Mouse (Mus musculus): ENCODE measurements around the gene Thumpd3. TPM values are rescaled to one million over a fixed set of nuclear protein-coding genes. Genes with fewer than 3 reads are reported as not detected.

Gene Thumpd3
- polyA plus RNA-seq, 1 experiment from 2014 or later: 29.5 TPM

DNA sequence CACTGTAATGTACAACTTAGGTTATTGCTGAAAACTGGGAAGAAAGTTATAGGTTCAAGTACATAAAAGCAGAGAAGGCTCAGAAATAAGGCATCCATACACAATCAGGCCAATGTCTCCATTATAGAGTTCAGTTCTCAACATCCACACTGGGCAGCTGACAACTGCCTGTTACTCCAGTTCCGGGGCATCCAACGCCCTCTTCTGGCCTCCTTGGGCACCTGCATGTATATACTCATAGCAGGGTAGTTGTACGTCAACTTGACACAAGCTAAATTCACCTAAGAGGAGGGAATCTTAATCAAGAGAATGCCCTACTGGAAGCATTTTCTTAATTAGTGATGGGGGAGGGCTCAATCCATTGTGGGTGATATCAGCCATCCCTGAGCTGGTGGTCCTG, 13.9 kb upstream of the Thumpd3 start:
- Histone ChIP-seq H3K27me3 (ENCODE audit: control insufficient read depth, insufficient read depth, low read depth, low read length) (no peaks in the 10 kb centered on the region), H3K4me2 (ENCODE audit: low read depth, low read length) (no peak overlapping the region), H3K4me1 (ENCODE audit: control insufficient read depth, low read depth, low read length) (no peaks in the 10 kb centered on the region), H3K9ac (ENCODE audit: low read depth, low read length) (no peak overlapping the region), H3K4me3 (ENCODE audit: low read depth, low read length) (no peak overlapping the region), H3K9me3 (replicated peaks; ENCODE audit: control insufficient read depth, low read length) (no peaks in the 10 kb centered on the region), H3K27ac (ENCODE audit: low read length) (no peak overlapping the region), H3K36me3 (ENCODE audit: control insufficient read depth, insufficient read depth) (no peaks in the 10 kb centered on the region)
- ATAC-seq (ENCODE audit: low read depth): no peak
- 58% methylated on average over 3 of the region's 3 CpGs for WGBS (ENCODE audit: insufficient replicate concordance)

DNA sequence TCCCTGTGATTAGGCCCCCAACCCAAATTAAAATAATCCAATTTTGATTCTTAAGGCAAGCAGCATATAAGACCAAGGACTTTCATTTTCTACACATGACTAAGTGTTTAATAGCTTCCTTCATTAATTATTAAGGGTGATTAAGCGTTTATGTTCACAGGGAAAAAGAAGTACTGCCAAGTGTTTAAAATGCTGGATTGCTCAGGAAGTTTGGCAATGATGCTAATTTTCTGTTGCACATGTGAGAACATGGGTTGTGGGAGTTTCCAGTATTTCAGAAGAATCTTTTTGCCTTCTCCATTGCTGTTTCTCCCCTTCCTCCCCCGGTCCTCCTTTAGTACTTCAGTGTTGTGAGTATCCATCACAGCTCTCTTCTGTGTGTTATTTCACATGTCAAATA, 12.8 kb upstream of the Thumpd3 start:
- no peak overlapping the region for H3K4me3 ChIP-seq (ENCODE audit: low read depth, low read length)
- H3K9me3 ChIP-seq (replicated peaks; ENCODE audit: control insufficient read depth, low read length): no peaks in the 10 kb centered on the region
- no peak overlapping the region for H3K4me2 ChIP-seq (ENCODE audit: low read depth, low read length)
- H3K27me3 ChIP-seq (ENCODE audit: control insufficient read depth, insufficient read depth, low read depth, low read length): no peaks in the 10 kb centered on the region
- H3K9ac ChIP-seq (ENCODE audit: low read depth, low read length): no peak overlapping the region
- no peaks in the 10 kb centered on the region for H3K36me3 ChIP-seq (ENCODE audit: control insufficient read depth, insufficient read depth)
- no peak overlapping the region for H3K27ac ChIP-seq (ENCODE audit: low read length)
- 69% methylated on average over 2 of the region's 2 CpGs for WGBS (ENCODE audit: insufficient replicate concordance)
- H3K4me1 ChIP-seq (ENCODE audit: control insufficient read depth, low read depth, low read length): no peaks in the 10 kb centered on the region
- no peak for ATAC-seq (ENCODE audit: low read depth)

GRCm38 (mm10) chr6:113034466-113034865, 11.6 kb upstream of the Thumpd3 start:
- H3K4me2 ChIP-seq (ENCODE audit: low read depth, low read length): no peak overlapping the region
- H3K9ac ChIP-seq (ENCODE audit: low read depth, low read length): no peak overlapping the region
- WGBS (ENCODE audit: insufficient replicate concordance): 67% methylated on average over 6 of the region's 6 CpGs
- no peaks in the 10 kb centered on the region for H3K36me3 ChIP-seq (ENCODE audit: control insufficient read depth, insufficient read depth)
- no peaks in the 10 kb centered on the region for H3K4me1 ChIP-seq (ENCODE audit: control insufficient read depth, low read depth, low read length)
- no peaks in the 10 kb centered on the region for H3K27me3 ChIP-seq (ENCODE audit: control insufficient read depth, insufficient read depth, low read depth, low read length)
- no peak overlapping the region for H3K27ac ChIP-seq (ENCODE audit: low read length)
- no peaks in the 10 kb centered on the region for H3K9me3 ChIP-seq (replicated peaks; ENCODE audit: control insufficient read depth, low read length)
- no peak overlapping the region for H3K4me3 ChIP-seq (ENCODE audit: low read depth, low read length)
- ATAC-seq (ENCODE audit: low read depth): no peak

DNA sequence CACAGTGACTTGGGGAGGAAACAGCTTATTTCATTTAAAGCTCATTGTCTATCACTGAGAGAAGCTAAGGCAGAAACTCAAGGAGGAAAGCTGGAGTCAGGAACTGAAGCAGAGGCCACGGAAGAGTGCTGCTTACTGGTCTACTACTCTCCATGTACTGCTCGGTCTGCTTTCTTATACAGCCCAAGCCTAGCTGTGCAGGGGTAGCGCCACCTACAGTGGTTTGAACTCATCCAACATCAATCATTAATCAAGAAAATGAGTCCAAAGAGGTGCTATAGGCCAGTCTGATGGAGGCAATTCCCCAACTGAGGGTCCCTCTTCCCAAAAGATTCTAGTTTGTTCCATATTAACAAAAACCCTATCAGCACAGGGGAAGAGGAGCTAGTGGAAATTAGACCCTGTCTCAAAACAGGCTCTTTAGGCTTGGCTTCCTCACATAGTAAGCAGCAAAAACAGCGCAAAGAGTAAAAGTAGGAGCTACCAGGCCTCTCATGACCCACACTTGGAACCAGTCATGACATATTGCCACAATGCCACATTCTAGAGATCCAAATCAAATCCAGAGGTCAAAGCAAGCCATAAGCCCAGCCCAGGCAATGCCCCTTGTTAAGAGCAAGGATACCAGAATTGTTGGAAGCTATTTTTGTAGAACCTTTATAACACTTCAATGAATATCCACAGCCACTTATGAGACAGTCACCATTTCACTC, 9.4 kb upstream of the Thumpd3 start:
- ATAC-seq (ENCODE audit: low read depth): no peak
- Histone ChIP-seq H3K36me3 (ENCODE audit: control insufficient read depth, insufficient read depth) (no peaks in the 10 kb centered on the region), H3K9ac (ENCODE audit: low read depth, low read length) (no peak overlapping the region), H3K4me3 (ENCODE audit: low read depth, low read length) (no peak overlapping the region), H3K4me2 (ENCODE audit: low read depth, low read length) (no peak overlapping the region), H3K9me3 (replicated peaks; ENCODE audit: control insufficient read depth, low read length) (no peaks in the 10 kb centered on the region), H3K4me1 (ENCODE audit: control insufficient read depth, low read depth, low read length) (peaks cover 7% of the 10 kb centered on the region), H3K27ac (ENCODE audit: low read length) (no peak overlapping the region), H3K27me3 (ENCODE audit: control insufficient read depth, insufficient read depth, low read depth, low read length) (no peaks in the 10 kb centered on the region)
- WGBS (ENCODE audit: insufficient replicate concordance): 55% methylated on average over 4 of the region's 4 CpGs

GRCm38 (mm10) chr6:113037946-113038734, 7.9 kb upstream of the Thumpd3 start:
- Histone ChIP-seq H3K9me3 (replicated peaks; ENCODE audit: control insufficient read depth, low read length) (no peaks in the 10 kb centered on the region), H3K27me3 (ENCODE audit: control insufficient read depth, insufficient read depth, low read depth, low read length) (no peaks in the 10 kb centered on the region), H3K4me3 (ENCODE audit: low read depth, low read length) (peak overlapping the region; percentile 18), H3K4me2 (ENCODE audit: low read depth, low read length) (peak overlapping the region; percentile 52), H3K27ac (ENCODE audit: low read length) (peak overlapping the region; percentile 79), H3K9ac (ENCODE audit: low read depth, low read length) (peak overlapping the region; percentile 25; the same call in 1 of the 2 replicates), H3K36me3 (ENCODE audit: control insufficient read depth, insufficient read depth) (no peaks in the 10 kb centered on the region), H3K4me1 (ENCODE audit: control insufficient read depth, low read depth, low read length) (peaks cover 16% of the 10 kb centered on the region)
- 14% methylated on average over 19 of the region's 19 CpGs for WGBS (ENCODE audit: insufficient replicate concordance)
- ATAC-seq (ENCODE audit: low read depth): peak; percentile 73

DNA sequence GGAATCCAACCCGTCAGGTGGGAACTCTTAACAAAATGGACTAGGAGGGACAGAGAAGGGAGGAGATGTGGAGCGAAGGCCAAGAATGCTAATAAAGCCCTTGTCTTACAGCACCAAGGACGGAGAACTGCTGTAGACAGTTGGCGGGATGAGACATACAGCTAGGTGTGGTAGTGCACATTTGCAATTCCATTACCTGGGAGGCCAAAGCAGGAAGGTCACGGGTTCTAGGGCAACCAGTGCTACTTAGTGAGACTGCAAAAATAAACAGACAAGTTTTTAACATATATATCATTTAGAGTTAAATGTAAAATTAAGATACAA, 7.3 kb upstream of the Thumpd3 start:
- Histone ChIP-seq H3K4me2 (ENCODE audit: low read depth, low read length) (peak overlapping the region; percentile 52), H3K9me3 (replicated peaks; ENCODE audit: control insufficient read depth, low read length) (no peaks in the 10 kb centered on the region), H3K4me3 (ENCODE audit: low read depth, low read length) (peak overlapping the region; percentile 16; the same call in 1 of the 2 replicates), H3K36me3 (ENCODE audit: control insufficient read depth, insufficient read depth) (no peaks in the 10 kb centered on the region), H3K9ac (ENCODE audit: low read depth, low read length) (no peak overlapping the region), H3K27ac (ENCODE audit: low read length) (peak overlapping the region; percentile 62), H3K4me1 (ENCODE audit: control insufficient read depth, low read depth, low read length) (peaks cover 16% of the 10 kb centered on the region), H3K27me3 (ENCODE audit: control insufficient read depth, insufficient read depth, low read depth, low read length) (no peaks in the 10 kb centered on the region)
- WGBS (ENCODE audit: insufficient replicate concordance): 53% methylated on average over 5 of the region's 5 CpGs
- no peak for ATAC-seq (ENCODE audit: low read depth)

GRCm38 (mm10) chr6:113040319-113040718, 5.7 kb upstream of the Thumpd3 start:
- Histone ChIP-seq H3K4me1 (ENCODE audit: control insufficient read depth, low read depth, low read length) (peaks cover 24% of the 10 kb centered on the region), H3K36me3 (ENCODE audit: control insufficient read depth, insufficient read depth) (no peaks in the 10 kb centered on the region), H3K9me3 (replicated peaks; ENCODE audit: control insufficient read depth, low read length) (no peaks in the 10 kb centered on the region), H3K9ac (ENCODE audit: low read depth, low read length) (no peak overlapping the region), H3K4me3 (ENCODE audit: low read depth, low read length) (no peak overlapping the region), H3K27ac (ENCODE audit: low read length) (no peak overlapping the region), H3K27me3 (ENCODE audit: control insufficient read depth, insufficient read depth, low read depth, low read length) (no peaks in the 10 kb centered on the region), H3K4me2 (ENCODE audit: low read depth, low read length) (no peak overlapping the region)
- WGBS (ENCODE audit: insufficient replicate concordance): 41% methylated on average over 2 of the region's 2 CpGs
- ATAC-seq (ENCODE audit: low read depth): no peak

GRCm38 (mm10) chr6:113041215-113041990, 4.6 kb upstream of the Thumpd3 start:
- Histone ChIP-seq H3K27me3 (ENCODE audit: control insufficient read depth, insufficient read depth, low read depth, low read length) (no peaks in the 10 kb centered on the region), H3K27ac (ENCODE audit: low read length) (peak overlapping the region; percentile 68), H3K4me1 (ENCODE audit: control insufficient read depth, low read depth, low read length) (peaks cover 26% of the 10 kb centered on the region), H3K4me3 (ENCODE audit: low read depth, low read length) (no peak overlapping the region), H3K4me2 (ENCODE audit: low read depth, low read length) (peak overlapping the region; percentile 1; the same call in 1 of the 2 replicates), H3K9me3 (replicated peaks; ENCODE audit: control insufficient read depth, low read length) (no peaks in the 10 kb centered on the region), H3K9ac (ENCODE audit: low read depth, low read length) (0 out of 2 replicates have a peak overlapping the region, but pooled peaks have one; percentile 22), H3K36me3 (ENCODE audit: control insufficient read depth, insufficient read depth) (no peaks in the 10 kb centered on the region)
- ATAC-seq (ENCODE audit: low read depth): no peak
- 25% methylated on average over 11 of the region's 11 CpGs for WGBS (ENCODE audit: insufficient replicate concordance)

Data from liver, embryonic 16.5 days (tissue).